Mouse (Mus musculus): ENCODE measurements around the gene Mbtps2. TPM values are rescaled to one million over a fixed set of nuclear protein-coding genes. Genes with fewer than 3 reads are reported as not detected.

Gene Mbtps2
- polyA plus RNA-seq, 1 experiment: 5.4 TPM

DNA sequence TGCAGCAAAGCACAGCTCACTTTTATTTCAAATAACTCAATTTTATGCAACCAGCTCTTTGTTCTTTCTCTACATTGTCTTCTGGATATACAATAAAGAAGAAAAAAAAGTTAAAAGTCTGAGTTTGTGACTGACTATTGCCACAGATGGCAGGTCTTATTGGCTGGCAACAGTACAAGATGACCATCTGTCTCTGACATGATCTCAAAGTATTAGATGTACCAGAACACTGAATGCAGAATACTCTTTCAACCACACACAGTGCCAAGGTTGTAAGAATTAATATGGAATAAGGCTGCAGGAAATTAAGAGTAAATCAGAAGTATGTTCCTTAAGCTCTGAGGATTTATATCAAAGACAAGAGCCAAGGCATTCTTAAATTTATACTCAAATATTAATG is 12.1 kb downstream of the Mbtps2 start:
- Histone ChIP-seq H3K4me3 (ENCODE audit: control insufficient read depth, low read depth, low read length) (no peak overlapping the region), H3K27ac (ENCODE audit: control insufficient read depth, insufficient read depth, low read depth, low read length) (no peak overlapping the region), H3K27me3 (ENCODE audit: control insufficient read depth, insufficient read depth, low read length) (no peaks in the 10 kb centered on the region), H3K36me3 (ENCODE audit: control insufficient read depth, insufficient read depth, low read length) (no peaks in the 10 kb centered on the region), H3K4me1 (ENCODE audit: control insufficient read depth, insufficient read depth, low read length) (no peaks in the 10 kb centered on the region)
- TF ChIP-seq POLR2A (IDR thresholded peaks at IDR 0.05; ENCODE audit: control insufficient read depth, low read depth, low read length) (no peak), CTCF (IDR thresholded peaks at IDR 0.05; ENCODE audit: control insufficient read depth, insufficient read depth, insufficient replicate concordance, low read depth, low read length) (no peak)

DNA sequence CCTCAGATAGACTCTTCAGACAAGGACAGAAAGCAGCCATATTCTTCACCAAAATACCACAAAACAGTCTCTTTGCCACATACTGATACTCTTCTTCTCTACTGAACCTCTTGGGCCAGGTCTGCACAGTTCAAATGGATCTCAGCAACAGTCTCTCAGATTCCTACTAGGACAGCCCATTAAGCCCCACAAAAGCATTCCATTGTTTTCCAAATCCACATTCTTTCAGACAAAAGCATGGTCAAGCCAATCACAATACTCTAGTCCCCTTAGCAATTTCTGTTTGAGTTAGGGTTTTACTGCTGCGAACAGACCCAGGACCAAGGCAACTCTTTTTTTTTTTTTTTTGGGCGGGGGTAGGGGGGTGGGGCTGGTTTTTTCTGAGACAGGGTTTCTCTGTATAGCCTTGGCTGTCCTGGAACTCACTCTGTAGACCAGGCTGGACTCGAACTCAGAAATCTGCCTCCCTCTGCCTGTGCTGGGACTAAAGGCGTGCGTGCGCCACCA is 19.4 kb downstream of the Mbtps2 start:
- TF ChIP-seq CTCF (IDR thresholded peaks at IDR 0.05; ENCODE audit: control insufficient read depth, insufficient read depth, insufficient replicate concordance, low read depth, low read length) (no peak), POLR2A (IDR thresholded peaks at IDR 0.05; ENCODE audit: control insufficient read depth, low read depth, low read length) (no peak)
- H3K27me3 ChIP-seq (ENCODE audit: control insufficient read depth, insufficient read depth, low read length): no peaks in the 10 kb centered on the region
- no peaks in the 10 kb centered on the region for H3K36me3 ChIP-seq (ENCODE audit: control insufficient read depth, insufficient read depth, low read length)
- H3K4me3 ChIP-seq (ENCODE audit: control insufficient read depth, low read depth, low read length): no peak overlapping the region
- H3K4me1 ChIP-seq (ENCODE audit: control insufficient read depth, insufficient read depth, low read length): no peaks in the 10 kb centered on the region
- no peak overlapping the region for H3K27ac ChIP-seq (ENCODE audit: control insufficient read depth, insufficient read depth, low read depth, low read length)

DNA sequence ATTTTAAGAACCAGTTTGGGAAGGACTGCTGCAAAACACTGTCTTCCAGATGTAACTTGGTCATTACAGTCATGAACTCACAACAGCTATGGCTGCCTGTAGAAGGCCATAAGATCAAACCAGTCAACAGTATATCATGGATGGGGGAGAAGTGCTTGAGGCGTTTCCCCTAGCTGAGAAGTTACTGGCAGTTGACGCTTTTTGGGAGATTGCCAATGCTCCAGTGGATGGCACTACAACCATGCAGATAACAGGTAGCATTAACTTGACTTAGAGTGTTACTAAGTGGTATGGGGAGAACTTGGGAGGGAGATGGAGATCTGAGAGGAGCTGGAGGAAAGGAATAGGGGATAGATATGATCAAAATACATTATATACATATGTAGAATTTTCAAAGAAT is 23.8 kb downstream of the Mbtps2 start:
- Histone ChIP-seq H3K4me3 (ENCODE audit: control insufficient read depth, low read depth, low read length) (no peak overlapping the region), H3K27me3 (ENCODE audit: control insufficient read depth, insufficient read depth, low read length) (no peaks in the 10 kb centered on the region), H3K4me1 (ENCODE audit: control insufficient read depth, insufficient read depth, low read length) (no peaks in the 10 kb centered on the region), H3K36me3 (ENCODE audit: control insufficient read depth, insufficient read depth, low read length) (no peaks in the 10 kb centered on the region), H3K27ac (ENCODE audit: control insufficient read depth, insufficient read depth, low read depth, low read length) (no peak overlapping the region)
- TF ChIP-seq POLR2A (IDR thresholded peaks at IDR 0.05; ENCODE audit: control insufficient read depth, low read depth, low read length) (no peak), CTCF (IDR thresholded peaks at IDR 0.05; ENCODE audit: control insufficient read depth, insufficient read depth, insufficient replicate concordance, low read depth, low read length) (no peak)

DNA sequence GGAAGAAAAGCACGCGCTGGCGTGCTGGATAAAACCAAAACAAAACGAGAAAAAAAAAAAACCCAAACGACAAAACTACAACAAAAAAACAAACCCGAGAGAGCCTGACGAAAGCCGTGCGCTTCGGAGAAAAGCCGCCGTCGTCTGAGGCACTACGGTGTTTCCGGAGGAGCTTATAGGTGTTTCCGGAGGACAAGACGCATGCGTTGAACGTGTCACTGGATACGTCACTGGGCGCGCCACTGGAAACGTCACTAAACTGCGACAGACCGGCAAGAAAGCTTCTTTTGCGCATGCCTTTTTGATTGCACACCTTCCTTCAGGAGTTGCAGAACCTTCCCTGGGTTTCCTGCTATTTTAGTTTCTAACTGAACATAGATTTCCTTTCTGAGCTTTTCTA is 29.7 kb downstream of the Mbtps2 start, which contains the start of gene Yy2:
Gene Yy2, minus strand, starts transcription at position 146 of the 400 bp plus-strand sequence.
- Histone ChIP-seq H3K36me3 (ENCODE audit: control insufficient read depth, insufficient read depth, low read length) (no peaks in the 10 kb centered on the region), H3K4me3 (ENCODE audit: control insufficient read depth, low read depth, low read length) (peak within 1 kb of the TSS; percentile 80), H3K27me3 (ENCODE audit: control insufficient read depth, insufficient read depth, low read length) (no peaks in the 10 kb centered on the region), H3K27ac (ENCODE audit: control insufficient read depth, insufficient read depth, low read depth, low read length) (peak within 1 kb of the TSS; percentile 29), H3K4me1 (ENCODE audit: control insufficient read depth, insufficient read depth, low read length) (no peaks in the 10 kb centered on the region)
- peak; percentile 61; the same call in 1 of the 2 replicates for TF ChIP-seq POLR2A (IDR thresholded peaks at IDR 0.05; ENCODE audit: control insufficient read depth, low read depth, low read length)
- TF ChIP-seq CTCF (IDR thresholded peaks at IDR 0.05; ENCODE audit: control insufficient read depth, insufficient read depth, insufficient replicate concordance, low read depth, low read length): no peak

DNA sequence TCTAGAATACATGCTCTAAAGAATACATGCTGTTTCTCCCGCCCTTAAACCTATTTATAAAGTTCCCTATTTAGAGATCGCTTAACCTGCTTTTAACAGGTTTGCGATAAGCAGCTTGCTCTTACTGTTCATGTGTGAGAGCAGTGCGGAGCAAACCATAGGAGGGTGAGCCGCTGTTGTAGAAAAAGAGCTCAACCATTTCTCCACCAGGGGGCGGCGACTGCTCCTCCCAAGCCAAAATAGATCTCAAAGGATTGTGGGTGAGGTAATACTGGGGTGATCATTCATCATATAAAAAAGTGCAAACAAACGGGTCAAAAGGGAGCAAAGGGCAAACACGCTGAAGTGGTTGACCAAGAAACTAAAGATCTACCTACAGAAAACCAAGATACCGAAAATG is 34.7 kb downstream of the Mbtps2 start:
- Histone ChIP-seq H3K36me3 (ENCODE audit: control insufficient read depth, insufficient read depth, low read length) (no peaks in the 10 kb centered on the region), H3K27ac (ENCODE audit: control insufficient read depth, insufficient read depth, low read depth, low read length) (no peak overlapping the region), H3K27me3 (ENCODE audit: control insufficient read depth, insufficient read depth, low read length) (no peaks in the 10 kb centered on the region), H3K4me1 (ENCODE audit: control insufficient read depth, insufficient read depth, low read length) (no peaks in the 10 kb centered on the region), H3K4me3 (ENCODE audit: control insufficient read depth, low read depth, low read length) (no peak overlapping the region)
- TF ChIP-seq POLR2A (IDR thresholded peaks at IDR 0.05; ENCODE audit: control insufficient read depth, low read depth, low read length) (no peak), CTCF (IDR thresholded peaks at IDR 0.05; ENCODE audit: control insufficient read depth, insufficient read depth, insufficient replicate concordance, low read depth, low read length) (no peak)

DNA sequence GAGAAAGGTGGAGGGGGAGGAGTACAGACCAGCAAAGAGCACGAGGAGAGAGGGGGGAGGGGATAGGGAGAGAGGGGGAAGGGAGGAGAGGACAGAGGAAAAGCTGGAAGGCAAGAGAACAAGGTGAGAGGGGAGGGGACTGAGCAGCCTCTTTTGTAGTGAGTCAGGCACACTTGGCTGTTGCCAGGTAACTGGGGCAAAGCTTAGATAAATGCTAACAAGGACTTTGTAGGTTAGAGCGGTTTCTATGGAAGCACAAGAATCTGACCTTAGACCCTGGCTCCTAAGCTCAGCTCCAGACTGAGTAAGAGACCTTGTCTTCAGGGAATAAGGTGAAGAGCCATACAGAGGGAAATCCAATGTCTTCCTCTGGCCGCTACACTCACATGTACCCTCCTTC is 51.4 kb downstream of the Mbtps2 start:
- Histone ChIP-seq H3K4me3 (ENCODE audit: control insufficient read depth, low read depth, low read length) (no peak overlapping the region), H3K27ac (ENCODE audit: control insufficient read depth, insufficient read depth, low read depth, low read length) (no peak overlapping the region), H3K36me3 (ENCODE audit: control insufficient read depth, insufficient read depth, low read length) (no peaks in the 10 kb centered on the region), H3K4me1 (ENCODE audit: control insufficient read depth, insufficient read depth, low read length) (no peaks in the 10 kb centered on the region), H3K27me3 (ENCODE audit: control insufficient read depth, insufficient read depth, low read length) (no peaks in the 10 kb centered on the region)
- TF ChIP-seq CTCF (IDR thresholded peaks at IDR 0.05; ENCODE audit: control insufficient read depth, insufficient read depth, insufficient replicate concordance, low read depth, low read length): no peak
- no peak for TF ChIP-seq POLR2A (IDR thresholded peaks at IDR 0.05; ENCODE audit: control insufficient read depth, low read depth, low read length)

DNA sequence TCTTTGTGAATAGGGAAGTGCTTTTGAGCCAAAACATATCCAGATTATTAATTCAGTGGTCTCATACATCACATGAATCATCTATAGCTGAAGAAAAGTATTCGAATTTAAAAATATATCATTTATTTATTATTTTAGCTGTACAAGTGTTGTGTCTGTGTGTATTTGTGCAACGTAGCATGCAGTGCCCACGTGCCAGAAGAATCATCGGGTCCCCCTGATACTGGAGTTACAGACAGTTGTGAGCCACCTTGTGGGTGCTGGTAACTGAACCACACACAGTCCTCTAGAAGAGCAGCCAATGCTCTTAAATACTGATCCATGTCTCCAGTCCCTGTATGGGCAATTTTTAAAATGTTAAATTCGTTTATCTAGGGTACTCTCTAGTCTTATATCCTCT is 92.1 kb downstream of the Mbtps2 start:
- no peak overlapping the region for H3K4me3 ChIP-seq (ENCODE audit: control insufficient read depth, low read depth, low read length)
- TF ChIP-seq CTCF (IDR thresholded peaks at IDR 0.05; ENCODE audit: control insufficient read depth, insufficient read depth, insufficient replicate concordance, low read depth, low read length) (no peak), POLR2A (IDR thresholded peaks at IDR 0.05; ENCODE audit: control insufficient read depth, low read depth, low read length) (no peak)
- H3K4me1 ChIP-seq (ENCODE audit: control insufficient read depth, insufficient read depth, low read length): no peaks in the 10 kb centered on the region
- no peak overlapping the region for H3K27ac ChIP-seq (ENCODE audit: control insufficient read depth, insufficient read depth, low read depth, low read length)
- no peaks in the 10 kb centered on the region for H3K36me3 ChIP-seq (ENCODE audit: control insufficient read depth, insufficient read depth, low read length)
- no peaks in the 10 kb centered on the region for H3K27me3 ChIP-seq (ENCODE audit: control insufficient read depth, insufficient read depth, low read length)

DNA sequence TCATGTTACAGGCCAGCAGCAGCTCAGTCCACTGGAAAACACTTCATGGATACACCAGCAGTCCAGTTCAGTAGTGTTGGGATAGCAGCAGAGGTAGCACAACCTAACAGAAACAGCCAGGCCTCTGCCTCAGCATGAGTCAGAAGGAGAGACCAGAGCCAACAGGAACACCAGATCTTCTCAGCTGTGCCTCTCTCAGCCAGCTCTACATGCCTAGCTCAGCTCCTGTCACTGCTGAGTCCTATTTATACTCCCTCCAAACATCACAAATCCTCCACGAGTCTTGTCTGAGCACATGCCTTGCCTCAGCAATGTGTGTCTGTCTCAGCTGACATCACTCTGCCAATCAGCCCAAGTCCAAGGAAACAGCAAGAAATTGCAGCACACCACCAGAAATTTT is 94.0 kb downstream of the Mbtps2 start:
- Histone ChIP-seq H3K27ac (ENCODE audit: control insufficient read depth, insufficient read depth, low read depth, low read length) (no peak overlapping the region), H3K4me3 (ENCODE audit: control insufficient read depth, low read depth, low read length) (no peak overlapping the region), H3K36me3 (ENCODE audit: control insufficient read depth, insufficient read depth, low read length) (no peaks in the 10 kb centered on the region), H3K27me3 (ENCODE audit: control insufficient read depth, insufficient read depth, low read length) (no peaks in the 10 kb centered on the region), H3K4me1 (ENCODE audit: control insufficient read depth, insufficient read depth, low read length) (no peaks in the 10 kb centered on the region)
- TF ChIP-seq CTCF (IDR thresholded peaks at IDR 0.05; ENCODE audit: control insufficient read depth, insufficient read depth, insufficient replicate concordance, low read depth, low read length): no peak
- TF ChIP-seq POLR2A (IDR thresholded peaks at IDR 0.05; ENCODE audit: control insufficient read depth, low read depth, low read length): no peak
